Mouse (Mus musculus): ENCODE measurements at regions not wholly inside any gene's neighbourhood (a gene's known extent, or its start where the extent isn't known, plus 50 kb on each side); places are given as distances from the start of the nearest gene placed in this dataset.

GRCm38 (mm10) chr15:96197932-96198331 is 89.4 kb upstream of the Arid2 start:
- no peak for TF ChIP-seq CTCF (IDR thresholded peaks at IDR 0.05; ENCODE audit: insufficient read depth, low read length)
- TF ChIP-seq POLR2A (IDR thresholded peaks at IDR 0.05; ENCODE audit: borderline replicate concordance, extremely low read depth, low read depth, low read length), result no peak

Measured in lung, adult 2 months (tissue).